Mouse (Mus musculus) frontal cortex, postnatal 10 days (tissue): ENCODE data around the gene 6030408B16Rik.
A peak's percentile ranks its signal among the peaks of the same experiment; 100 is the strongest.

Source experiments
- DNase-seq, 2 experiments: peaks; one replicate each; pipeline ENCODE4 v3.0.0; 2022; ENCODE audit warnings: low spot score in 2 of 2, mixed read lengths in 1 of 2

Gene 6030408B16Rik

DNA sequence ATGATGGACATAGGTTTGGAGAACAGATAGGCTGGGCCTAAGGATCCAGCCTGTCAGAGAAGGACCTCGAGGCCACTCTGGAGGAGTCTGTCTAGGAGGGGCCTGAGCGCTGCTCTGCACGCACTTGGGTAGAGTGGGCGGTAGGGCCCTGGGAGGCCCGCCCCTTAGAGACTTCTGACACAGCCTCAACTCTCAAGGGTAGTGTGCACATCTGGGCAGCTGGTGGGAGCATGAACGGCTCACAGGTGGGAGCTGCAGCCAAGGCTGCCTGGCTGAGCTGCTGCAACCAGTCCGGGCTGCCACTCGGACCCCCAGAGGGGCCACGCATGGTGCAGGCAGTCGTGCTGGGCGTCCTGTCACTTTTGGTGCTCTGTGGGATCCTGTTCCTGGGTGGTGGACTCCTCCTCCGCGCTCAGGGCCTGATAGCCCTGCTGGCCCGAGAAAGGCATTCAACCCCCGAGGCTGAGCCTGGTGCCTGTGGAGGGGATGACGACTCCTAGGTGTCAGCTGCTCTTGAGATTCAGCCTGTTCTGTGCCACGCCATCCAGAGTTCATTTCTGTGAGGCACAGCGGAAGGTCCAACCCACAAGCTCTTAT lies at the start of gene 6030408B16Rik:
Gene 6030408B16Rik (plus strand): TSS at position 188 of the 597 bp plus-strand sequence.
- no peak for DNase-seq

DNA sequence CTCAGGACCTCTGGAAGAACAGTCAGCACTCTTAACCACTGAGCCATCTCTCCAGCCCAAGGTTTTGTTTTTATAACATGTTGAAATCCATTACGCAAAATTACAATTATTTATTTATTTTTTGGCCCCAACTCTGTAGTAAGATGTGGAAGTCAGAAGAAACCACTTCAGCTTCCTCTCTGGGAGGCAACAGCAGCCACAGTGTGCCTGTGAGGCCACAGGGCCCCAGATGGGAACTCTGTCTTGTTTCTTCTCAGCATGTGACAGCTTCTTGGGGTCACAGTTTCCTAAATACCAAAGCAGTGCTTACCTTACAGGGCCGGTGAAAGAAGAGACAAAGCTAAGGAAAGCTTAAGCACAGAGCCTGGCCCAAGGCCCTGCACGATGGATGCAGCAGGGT lies 49.0 kb upstream of the 6030408B16Rik start:
- no peak for DNase-seq

DNA sequence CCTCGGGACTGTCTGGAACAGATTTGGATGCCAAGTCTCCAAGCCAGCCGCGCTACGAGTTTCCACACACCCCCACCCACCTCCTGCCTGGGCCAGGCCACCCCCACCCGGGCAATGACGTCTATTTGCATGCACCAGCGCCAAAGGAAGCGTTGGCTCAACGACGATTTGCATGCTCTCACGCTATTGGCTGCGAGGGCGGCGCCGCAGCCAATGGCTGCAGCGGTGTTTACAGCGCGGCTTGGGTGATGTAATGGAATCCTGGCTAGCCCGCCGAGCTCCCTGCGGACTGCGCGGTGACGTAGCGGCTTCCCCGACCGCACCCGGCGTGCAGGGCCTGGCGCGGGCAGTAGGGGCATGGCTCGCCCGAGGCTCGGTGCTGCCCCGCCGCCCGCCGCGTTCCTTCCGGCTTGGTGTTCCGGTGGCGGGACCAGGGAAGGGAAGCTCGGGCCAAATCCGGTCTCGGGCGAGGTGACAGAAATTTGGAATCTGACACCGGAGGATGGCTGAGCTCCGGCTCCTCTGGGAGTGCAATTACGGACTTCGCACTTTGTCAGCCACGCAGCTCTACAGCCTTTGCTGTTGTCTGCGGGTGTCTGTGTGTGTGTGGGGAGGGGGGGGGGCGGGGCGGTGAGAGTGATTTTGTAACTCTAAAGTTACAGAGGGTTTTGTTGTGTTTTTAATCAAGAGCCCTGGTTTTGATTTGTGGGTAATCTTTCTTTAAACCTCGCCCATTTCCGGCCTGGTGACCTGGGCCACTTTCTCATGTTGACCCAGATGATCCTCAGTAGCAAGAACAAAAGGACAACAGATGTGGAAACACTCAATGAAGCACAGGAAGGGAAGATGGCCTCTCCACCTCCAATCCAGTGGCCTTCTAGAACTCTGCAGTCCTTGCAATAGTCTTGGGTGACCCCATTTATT lies 46.5 kb upstream of the 6030408B16Rik start:
- peak; percentile 93 for DNase-seq

DNA sequence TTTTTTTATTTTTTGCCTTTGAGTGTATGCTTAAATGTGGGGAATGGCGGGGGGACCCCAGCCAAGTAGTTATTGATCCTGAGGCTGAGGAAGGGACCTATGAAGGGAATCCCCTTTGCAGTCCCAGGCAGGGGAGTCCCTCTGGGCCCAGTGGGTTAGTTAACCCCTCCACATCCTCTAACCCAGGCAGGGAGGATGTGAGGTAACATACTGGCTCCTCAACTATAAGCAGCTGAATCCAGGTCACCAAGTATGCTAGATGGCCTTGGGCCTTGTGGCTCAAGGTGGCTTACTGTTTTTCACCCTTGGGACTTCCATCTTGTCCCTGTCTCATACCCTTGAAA lies 45.9 kb upstream of the 6030408B16Rik start:
- no peak for DNase-seq

DNA sequence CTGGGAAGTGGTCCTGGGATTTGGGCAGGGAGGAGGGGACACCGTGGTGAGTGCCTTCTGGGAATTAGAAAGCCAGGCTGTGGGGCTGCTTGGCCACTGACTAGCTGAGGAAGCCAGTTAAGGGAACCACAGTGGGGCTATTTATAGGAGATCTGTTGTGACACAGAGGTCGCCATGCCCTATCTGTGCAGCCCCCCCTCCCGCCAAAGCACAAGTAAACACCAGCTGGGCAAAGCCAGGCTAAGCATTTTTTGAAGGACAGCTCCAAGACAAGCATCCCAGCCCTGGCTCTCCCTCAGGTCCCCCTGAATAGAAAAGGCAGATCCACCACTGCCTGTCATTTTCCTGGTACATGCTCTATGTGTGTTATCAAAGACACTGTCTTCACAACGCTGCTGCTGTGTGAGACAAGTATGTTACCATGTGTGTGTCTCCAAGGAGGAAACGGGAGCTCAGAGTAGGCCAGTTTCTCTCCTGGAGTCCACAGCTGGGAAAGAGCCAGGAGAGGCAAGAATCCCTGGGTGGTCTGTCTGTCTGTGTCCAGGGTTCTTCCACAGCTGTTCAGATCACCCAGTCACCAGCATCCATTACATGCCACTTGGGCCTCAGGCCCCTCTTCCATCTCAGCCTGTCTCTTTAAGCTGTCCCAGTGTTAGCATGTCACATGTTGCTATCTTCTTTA lies 44.8 kb upstream of the 6030408B16Rik start:
- peak in 1 of 2 experiments; percentile 24 for DNase-seq

DNA sequence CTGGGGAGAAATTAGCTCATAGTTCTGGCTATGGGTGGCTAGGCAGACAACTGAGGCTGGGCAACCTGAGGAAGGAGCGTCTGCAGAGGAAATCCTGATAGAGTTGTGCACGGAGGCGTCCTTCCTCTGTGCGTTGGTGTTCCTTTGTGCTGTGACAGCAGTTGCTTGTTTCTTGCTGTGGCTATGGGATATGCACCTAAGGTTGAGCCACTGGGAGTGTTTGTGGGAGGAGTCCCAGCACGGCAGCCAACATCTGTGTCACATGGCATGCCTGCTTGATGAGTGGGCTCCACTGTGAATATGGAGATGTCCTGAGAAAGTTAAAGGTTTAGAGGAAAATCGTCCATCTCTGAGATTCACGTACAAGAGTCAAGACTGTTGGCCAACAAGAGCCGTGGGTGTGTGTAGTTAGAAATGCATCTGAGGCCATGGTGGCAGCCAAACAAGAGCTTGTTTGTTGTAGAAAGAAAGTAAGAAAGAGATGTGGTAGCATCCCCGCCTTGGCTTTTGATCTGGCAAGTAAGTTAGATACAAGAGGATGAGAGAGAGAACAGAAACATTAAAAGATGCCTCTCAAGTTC lies 42.7 kb upstream of the 6030408B16Rik start:
- no peak for DNase-seq

DNA sequence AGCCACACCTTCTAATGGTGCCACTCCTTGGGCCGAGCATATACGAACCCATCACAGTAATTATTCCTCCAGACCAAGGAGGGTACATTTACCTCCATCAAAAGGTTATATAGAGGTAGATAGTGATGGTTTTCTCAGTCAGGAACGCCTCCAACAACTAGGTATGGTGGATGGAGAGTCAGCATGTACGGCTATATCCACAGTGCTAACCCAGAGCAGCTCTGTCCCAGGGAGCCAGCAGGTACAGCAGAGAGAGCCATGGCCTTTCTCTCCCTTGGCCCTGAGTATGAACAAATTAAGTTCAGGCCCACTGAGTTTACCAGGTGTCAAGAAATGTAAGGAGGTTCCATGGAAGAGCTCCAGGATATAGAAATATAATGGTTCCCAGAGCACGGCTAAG lies 41.1 kb upstream of the 6030408B16Rik start:
- DNase-seq = no peak

DNA sequence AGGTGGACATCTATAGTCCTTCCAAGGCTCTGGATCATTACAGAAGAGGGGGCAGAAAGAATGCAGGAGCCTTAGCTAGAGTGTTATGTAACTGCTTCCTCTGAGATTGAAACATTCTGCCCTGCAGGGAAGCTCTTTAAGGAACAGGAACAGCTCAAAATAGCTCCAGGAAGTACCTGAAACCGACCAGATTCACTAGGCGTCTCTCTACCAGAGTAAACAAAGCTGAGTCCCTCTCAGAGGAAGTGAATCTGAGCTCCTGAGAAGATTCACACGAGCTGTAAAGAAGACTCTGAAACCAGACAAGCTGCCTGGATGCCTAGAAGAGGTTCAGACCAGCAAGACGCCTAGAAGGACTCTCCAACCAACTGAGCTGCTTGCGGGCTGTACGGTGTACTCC lies 40.4 kb upstream of the 6030408B16Rik start:
- no peak for DNase-seq

DNA sequence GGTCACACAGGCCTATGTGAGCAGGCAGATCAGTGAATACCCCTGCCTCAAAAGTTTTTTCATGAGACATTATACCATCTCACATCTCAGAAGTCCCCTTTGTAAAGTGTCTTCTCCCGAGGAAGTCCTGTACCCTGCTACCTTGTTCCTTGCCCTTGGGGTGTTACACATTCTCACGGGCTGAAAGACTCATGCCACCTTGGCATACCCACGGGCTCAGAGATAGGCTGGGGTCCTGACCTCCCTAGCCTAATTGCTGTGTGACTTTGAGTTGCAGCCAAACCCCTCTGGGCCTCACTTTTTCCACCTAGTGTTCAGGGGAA lies 39.5 kb upstream of the 6030408B16Rik start:
- no peak for DNase-seq

DNA sequence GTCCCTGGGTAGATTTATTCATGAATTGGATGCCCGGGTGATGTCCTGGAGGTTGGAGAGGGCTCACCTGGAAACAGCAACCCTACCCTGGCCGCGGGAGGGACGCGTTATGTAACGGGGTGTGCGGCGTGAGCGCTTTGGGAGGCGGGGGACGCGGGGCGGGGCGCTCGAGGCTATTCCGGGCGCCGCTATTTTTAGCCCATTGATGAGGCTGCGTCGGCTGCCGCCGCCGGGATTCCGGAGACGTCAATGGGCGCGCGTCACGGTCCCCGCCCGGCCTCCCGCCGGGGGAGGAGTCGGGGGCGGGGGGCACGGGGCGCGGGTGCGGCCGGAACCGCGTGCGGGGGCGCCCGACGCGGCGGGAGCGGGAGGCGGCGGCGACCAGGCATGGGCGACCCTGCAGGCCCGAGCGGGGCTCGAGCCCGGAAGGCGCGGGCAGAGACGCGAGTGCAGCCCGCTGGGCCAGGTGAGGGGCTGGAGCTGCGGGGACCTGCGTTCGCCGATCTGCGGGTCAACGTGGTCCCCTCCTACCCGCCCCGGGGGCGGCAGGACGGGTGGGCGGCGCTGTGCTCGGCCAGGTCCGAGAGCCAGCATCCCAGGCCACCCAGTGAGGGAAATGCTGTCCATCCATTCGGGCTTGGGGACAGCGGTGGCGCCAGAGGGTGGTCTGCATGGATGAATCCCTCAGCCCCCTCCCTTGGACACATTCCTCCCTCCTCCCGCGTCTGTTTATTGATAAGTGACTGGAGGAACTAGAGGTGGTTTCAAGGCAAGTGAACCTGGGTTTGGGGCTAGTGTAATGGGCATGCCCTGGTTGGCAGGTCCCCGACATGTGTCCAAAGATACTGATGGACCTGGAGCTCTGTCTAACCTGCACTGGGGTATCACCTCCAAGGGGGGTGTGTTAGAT lies 38.9 kb upstream of the 6030408B16Rik start, which contains the start of gene Nr4a1:
Gene Nr4a1 (plus strand): TSS at position 384 of the 910 bp plus-strand sequence.
- DNase-seq = peak in 1 of 2 experiments; percentile 78

DNA sequence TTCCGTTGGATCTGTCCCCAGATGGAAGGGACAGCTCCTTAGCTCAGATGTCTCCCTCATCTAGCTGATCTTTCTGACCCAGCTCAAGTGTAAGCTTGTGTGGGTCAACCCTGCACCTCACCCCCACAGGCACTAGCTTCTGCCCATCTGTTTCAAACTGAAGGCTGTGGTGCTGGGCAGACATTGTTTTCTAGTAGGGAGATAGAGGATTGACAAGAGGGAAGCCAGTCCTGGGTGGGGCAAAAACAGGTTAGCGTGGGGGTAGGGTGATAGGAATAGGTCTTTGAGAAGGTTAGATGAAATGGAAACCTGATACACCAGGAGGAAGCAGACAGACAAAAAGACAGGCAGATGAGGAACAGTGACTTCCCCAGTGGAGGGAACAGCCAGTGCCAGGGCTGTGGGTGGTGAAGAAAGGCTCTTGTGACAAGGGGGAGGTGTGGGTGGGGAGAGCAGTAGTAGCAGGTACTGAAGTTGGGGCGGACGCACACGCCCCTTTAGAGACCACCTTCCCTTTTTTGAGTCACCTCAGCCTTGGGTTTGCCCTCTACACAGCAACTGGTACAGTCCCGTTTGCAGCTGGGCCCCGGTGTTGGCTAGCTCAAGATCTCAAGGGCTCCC lies 37.1 kb upstream of the 6030408B16Rik start:
- no peak for DNase-seq

DNA sequence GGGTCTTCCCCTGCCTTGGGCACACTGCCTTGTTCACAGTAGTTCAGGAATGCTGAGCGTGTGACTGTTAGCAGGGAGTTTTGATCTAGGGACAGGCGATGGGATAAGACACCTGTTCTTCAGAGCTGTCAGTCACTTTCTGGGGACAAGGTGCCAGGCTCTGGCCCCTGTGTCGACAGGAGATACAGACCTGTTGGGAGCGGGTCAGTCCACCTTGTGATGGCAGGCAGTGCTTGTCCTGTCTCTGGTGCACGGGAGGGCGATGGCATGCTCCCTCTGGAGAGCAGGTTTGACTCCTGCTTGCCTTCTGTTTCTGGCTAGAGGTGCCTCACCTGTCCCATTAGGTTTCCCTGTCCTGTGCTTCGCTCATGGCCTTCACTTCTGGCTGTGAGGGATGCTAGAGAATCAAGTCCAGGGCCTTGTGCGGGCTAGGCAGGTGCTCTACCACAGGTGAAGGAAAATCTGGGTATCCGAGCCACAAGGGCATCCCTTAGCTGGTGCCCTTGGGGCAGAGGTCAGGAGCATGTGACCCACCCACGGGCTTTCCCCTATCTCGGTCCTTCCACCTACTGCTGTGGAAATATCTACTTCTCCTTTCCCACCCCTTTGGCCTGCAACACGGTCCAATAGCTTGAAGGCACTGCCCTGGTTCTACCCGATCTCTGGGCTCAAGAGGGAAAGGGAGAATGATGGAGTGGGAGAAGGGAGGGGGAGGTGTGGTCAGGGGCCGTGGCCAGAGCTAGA lies 36.4 kb upstream of the 6030408B16Rik start:
- peak in 1 of 2 experiments; percentile 7 for DNase-seq

DNA sequence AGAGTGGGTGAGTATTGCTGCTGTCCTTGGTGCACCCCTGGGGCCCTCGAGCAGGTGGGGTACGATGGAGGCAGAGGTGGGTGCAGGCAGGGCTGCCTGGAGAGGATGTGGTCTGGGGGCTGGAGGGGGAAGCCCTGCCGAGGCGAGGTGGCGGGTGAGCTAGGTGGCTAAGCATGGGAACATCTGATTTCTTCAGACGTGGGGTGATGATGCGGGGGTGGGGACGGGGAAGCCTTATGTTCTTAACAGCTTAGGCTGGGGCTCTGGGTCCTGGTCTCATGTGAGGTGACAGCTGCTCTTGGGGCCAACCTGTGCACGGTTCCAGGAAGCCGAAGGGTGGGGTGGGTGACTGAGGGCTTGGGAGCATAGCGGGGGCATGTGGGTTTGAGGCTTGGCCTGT lies 34.6 kb upstream of the 6030408B16Rik start:
- peak in 1 of 2 experiments; percentile 14 for DNase-seq

DNA sequence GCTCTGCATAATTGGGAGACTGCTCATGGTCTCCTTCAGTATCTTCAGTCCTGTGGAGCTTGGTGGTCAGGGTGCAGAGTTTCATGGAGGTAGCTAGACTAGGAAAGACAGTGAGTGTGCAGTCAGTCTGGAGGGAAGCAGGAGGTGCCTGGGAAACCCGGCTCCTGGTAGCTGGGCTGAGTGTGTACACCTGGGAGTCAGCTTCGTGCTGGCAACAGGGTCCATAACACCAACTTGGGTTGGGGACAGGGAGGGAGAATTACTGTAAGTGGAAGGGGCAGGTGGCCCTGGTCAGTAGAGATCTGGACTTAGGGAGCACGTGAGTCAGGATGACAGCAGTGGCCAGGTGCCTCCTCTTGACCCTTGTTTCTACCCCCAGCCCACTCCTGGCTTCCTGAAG lies 33.1 kb upstream of the 6030408B16Rik start:
- no peak for DNase-seq

DNA sequence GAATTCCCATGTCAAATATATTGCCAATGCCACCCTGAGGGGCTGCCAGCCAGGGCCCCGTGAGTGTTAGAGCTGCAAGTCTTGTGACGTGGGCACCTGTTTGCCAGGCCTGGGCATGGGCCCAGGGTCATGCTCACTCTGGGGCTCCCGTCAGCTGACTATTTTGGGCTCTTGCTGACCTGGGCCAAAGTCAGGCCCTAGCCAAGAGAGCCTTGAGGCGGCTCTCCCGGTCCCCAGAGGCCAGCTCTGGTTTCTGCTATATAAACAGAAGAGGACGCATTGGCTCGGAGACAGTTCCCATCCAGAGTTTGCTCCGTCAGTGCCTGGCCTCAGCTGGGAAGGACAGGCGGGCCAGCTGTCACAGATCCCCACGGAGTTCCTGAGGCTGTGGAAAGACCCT lies 32.6 kb upstream of the 6030408B16Rik start:
- peak in 1 of 2 experiments; percentile 16 for DNase-seq

DNA sequence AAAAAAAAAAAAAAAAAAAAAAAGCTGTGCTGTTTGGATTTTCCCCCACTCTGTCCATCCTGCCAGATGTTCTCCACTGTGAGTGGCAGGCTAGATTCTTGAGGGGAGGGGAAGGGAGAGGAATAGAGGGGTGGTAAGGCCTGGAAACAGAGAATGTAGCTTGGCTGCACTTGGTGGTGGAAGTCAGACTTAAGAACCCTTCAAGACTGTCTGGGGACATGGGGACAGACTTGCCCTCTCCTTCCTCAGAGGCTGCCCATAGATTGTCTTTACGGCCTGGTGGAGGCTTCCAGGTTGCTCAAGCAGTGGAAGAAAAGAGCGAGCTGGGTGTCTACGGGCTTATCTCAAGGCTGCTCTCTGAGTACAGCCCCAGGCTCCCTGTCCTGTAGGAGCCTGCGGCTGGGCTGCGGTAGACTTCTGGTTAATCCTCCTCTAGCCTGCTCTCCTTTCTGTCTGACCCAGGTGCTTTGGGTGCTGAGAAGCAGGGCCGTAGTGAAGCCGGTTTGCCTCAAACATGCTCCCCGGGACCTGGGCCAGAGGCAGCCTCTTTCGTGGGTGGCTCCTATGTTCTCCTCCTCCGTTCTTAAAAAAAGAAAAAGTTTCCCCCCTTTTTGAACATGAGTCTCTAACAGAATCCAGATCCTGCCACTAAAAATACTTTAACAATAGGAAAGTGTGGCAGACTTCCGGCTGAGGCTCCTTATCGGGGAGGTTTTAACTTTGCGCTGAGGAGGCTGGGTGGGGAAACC lies 32.0 kb upstream of the 6030408B16Rik start:
- peak in 1 of 2 experiments; percentile 8 for DNase-seq

DNA sequence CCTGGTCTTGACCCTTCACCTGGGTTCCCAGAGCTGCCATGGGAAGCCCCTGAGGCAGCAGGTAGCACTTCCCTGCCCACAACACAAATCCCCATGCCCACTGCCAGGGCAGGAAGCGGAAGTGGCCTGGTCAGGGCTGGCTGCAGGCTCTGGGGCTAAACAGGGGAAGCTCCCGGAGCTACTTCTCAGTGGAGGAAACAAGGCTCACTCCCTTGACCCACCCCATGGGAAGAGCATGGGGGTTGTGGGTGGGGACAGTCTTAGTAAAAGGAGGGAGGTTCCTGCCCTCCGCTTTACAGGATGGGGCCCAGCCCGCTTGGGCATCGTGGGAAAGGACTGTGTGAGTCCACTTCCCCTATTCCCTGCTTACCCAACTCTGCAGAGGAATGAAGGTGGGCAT lies 30.5 kb upstream of the 6030408B16Rik start:
- peak in 1 of 2 experiments; percentile 23 for DNase-seq

DNA sequence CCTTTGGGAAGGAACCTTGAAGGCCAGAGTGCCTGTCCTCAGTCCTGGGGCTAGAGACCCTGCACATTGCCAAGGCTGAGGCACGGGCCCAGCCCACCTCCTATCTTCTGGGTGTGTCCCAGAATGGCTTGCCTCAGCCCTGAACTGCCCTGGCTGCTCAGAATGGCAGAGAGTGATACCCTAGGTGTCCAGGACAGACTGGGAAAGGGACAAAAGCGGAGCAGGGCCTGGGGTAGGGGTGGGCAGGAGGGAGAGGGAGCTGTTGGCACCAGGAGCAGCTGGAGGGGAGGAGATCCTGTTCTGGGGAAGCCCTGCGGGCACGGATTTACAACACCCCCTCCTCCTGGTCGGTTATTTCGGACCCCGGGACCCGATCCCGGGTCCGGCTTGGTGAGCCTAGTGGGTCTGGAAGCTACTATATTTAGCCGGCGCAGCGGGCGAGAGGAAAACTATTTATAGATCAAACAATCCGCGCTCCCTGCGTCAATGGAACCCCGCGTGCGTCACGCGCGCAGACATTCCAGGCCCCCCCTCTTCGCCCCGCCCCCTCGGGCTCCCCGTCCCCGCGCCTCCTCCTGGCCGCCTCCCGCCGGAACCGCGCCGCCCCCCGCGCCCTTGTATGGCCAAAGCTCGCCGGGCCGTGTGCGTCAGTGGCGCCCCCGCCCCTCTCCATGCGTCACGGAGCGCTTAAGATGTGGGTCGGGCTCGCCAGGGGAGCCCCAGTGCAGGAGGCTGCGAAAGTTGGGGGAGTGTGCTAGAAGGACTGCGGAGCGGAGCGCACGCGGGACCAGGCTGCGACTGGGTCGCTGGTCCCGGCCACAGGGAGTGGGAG lies 26.7 kb upstream of the 6030408B16Rik start:
- peak; percentile 88 to 92 for DNase-seq
